Mouse (Mus musculus): ENCODE measurements around the gene Cnn2. TPM values are rescaled to one million over a fixed set of nuclear protein-coding genes. Genes with fewer than 3 reads are reported as not detected.

Cnn2 gene
- total RNA-seq, 2 experiments from 2014 or later: 5.2 to 10.5 TPM

DNA sequence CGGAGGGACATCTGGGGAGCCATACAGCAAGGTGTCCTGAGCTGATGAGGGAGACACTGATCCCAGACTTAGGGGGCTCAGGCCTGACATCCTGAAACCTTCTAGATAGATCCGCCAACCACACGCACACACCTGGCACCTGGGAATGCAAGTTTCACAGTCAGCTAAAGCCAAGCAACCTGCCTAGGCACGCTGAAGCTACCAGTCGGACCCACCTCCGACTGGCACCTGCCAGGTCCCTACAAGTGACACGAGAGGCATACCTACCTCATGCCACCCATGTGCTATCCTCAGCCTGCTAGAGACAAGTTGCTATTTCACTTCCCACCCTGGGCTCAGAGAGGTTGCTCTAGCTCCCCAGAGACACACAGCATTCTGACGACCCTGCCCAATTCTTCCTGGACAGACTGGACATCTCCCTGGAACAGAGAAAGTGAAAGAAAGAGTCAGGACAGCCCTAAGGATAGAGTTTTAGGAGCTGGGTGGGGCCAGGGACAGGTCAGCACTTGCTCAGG is 945 bp downstream of the Cnn2 start:
- no peak for DNase-seq (ENCODE audit: low spot score)

DNA sequence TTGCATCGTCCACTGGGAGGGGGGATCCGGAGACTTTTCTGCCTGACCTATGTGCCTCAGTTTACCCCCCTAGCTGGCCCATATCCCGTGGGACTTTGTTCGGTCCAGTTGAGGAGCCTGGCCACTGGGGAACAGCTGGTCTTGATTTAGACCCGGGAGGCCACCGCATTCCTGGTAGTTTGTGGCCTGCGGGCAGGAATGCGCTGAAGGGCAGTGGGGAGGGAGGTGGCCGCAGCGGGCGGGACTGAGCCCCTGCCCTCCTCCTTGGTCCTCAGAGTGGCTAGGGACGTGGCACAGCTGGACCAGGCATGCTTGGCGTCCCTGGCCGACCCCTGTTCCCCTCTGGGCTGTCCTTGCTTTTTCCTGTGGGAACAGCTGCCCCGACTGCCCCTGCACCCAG is 1.5 kb downstream of the Cnn2 start:
- DNase-seq (ENCODE audit: low spot score): no peak

DNA sequence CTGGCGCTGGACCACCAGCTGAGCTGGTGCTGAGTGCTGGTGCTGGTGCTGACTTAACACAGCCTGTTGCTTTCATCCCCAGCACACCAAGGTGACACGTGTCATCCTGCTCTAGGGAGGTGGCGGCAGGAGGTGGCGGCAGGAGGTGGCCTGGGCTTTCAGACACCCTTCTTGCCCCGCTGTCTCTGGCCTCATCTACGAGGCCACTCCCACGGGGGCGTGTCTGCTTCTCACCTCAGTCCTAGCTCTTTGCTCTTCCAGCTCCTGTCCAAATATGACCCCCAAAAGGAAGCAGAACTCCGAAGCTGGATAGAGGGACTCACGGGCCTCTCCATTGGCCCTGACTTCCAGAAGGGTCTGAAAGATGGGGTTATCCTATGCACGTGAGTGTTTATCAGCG is 2.7 kb downstream of the Cnn2 start:
- no peak for DNase-seq (ENCODE audit: low spot score)

DNA sequence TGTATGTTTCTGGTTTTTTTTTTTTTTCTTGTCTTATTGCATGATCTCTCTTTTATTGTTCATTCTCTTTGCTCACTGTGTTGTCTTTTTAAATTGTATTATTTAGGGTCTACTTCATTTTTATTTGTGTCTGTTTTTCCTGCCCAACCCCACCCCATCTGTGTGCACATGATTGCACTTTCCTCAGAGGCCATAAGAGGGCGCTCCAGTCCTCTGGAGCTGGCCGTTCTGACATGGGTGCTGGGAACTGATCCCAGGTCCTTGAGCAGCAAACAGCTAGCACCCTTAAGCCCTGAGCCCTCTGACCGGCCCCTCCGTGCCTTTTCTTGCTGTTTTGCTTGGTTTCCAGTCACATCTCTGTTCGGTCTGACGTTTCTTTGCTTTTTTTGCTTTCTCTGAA is 3.2 kb downstream of the Cnn2 start:
- DNase-seq (ENCODE audit: low spot score): no peak

DNA sequence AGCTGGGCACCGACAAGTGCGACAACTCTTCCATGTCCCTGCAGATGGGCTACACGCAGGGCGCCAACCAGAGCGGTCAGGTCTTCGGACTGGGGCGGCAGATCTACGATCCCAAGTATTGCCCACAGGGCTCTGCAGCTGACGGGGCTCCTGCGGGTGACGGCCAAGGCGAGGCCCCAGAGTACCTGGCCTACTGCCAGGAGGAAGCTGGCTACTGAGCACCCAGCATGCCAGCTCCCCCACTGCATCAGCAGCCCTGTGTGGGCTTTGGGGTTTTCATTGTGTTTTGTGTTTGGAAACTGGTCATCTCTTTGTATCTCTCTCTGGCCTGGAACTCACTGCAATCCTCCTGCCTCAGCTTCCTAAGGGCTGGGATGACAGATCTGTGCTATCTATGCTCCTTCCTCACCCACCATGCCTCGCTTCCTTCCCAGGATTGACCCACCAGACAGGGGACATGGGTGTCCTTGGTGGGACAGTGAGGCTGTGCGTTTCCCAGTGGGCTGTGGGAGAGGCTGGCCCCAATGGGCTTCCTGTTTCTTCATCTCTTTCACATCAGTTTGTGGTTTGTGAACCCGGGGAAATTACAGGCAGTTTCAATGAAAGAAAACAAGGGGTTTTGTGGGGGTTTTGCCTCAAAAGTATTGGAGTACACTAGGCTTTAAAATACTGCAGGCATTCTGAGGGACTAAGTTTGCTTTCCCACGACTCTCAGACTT is 6.2 kb downstream of the Cnn2 start:
- DNase-seq (ENCODE audit: low spot score): no peak

DNA sequence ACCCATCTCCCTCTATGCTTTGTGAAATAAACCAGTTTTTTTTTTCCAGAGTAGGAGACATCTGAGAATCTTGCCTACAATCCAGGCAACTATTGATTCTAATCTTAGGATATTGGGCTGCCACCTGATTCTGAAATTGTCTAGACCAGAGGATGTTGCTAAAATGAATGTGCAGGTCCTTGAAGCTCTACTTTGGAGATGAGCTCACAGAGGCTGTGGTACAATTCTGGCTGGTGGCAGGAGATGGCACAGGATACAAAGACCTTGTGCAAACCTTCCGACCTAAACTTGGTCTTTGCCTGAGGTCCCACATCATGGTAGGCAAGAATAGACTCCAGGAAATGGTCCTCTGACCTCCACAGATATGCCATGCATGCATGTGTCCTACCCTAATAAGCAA is 7.3 kb downstream of the Cnn2 start:
- no peak for DNase-seq (ENCODE audit: low spot score)

DNA sequence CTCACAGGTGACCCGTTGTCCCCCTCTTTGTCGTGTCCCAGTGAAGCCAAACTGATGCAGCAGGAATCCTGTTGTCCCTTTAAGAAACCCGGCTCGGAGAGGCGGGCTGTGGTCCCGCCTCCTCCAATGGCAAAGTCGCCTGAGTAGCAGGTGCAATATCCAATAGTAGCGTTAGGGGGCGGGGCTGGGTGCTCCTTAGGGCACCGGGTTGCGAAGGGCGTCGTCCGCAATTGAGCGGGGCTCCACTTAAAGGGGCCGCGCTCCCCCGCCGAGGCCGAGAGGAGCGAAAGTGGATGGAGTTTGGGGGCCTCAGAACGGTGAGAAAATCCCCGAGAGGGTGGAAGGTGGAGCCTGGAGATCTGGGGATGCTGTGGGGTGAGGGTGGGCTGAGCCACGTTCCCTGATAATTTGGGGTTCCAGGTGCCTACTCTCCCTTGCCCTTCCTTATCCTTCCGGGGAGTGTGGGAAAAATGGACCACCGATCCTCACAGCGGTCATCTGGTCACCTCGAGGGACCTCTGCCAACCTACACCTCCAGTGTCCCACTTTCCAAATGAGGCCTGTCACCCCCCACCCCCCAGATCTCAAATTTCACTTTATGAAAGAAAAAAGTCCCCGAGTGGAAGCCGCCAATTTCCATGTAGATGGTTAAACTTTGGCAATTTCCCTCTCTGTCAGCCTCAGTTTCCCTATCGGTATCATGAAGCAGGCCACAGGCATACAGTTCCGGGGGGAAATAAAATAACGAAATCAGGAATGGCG is 8.1 kb downstream of the Cnn2 start, which contains the start of gene Abca7:
TSS of gene Abca7 (plus strand) at position 223 of the 762 bp plus-strand sequence.
- peak; percentile 98 for DNase-seq (ENCODE audit: low spot score)

DNA sequence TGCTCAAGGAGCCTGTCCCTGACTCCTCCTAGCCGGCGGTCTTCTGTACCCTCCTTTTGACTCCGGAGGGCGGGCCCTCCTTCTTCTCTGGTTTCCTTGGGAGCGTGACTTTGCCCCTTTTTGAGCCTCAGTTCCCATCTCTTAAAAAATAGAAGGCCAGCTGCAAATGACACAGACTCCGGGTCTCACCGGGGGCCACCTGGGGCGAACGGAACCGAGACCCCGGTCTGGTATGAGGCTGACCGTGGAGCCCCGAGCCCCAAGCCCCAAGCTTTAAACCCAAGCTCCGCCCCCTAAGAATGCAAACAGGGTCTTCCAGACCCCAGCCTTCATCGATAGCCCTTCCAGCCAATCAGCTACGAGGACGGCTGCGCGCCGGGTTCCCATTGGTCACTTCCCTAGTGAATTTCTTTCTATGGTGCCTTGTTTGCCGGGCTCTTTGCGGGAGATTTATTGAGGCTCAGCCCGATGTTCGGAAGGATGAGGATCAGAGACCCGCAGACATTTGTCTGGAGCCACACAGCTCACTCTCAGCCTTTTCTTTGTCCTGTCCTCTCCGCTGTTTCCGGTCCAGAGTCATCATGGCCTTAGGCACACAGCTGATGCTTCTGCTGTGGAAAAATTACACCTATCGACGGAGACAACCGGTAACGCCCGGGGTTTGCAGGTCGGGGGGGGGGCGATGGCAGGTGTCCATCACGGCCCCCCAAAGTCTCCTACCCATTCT is 8.8 kb downstream of the Cnn2 start:
- peak; percentile 58 for DNase-seq (ENCODE audit: low spot score)

DNA sequence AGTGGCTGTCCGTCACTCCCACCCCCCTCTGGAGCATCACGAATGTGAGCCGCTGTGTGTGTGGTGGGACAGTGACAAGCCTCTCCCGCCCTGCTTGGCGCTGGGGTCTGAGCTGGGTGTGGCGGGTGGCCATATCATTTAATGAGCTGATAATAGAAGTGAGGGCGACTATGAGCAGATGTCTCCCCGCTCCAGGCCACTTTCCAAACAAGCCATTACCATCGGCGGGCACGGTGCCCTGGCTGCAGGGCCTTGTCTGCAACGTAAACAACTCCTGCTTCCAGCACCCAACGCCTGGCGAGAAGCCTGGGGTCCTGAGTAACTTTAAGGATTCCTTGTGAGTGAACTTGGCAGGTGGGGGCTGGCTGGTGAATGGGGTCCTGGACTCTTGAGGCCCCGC is 9.4 kb downstream of the Cnn2 start:
- DNase-seq (ENCODE audit: low spot score): no peak

DNA sequence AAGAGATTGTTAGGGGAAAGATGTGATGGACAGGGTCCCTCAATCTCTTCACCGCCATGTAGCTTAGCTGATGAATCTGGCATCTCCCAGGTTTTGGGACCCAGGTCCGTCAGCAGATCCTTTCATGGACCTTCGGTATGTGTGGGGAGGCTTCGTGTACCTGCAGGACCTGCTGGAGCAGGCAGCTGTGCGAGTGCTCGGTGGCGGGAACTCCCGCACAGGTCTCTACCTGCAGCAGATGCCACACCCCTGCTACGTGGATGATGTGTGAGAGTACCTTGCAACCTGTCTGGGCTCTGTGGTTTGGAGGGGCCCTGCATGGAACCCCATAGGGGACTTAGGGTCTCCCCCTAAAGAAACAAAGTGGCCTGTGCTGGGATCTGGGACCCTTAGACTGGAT is 13.6 kb downstream of the Cnn2 start:
- no peak for DNase-seq (ENCODE audit: low spot score)

DNA sequence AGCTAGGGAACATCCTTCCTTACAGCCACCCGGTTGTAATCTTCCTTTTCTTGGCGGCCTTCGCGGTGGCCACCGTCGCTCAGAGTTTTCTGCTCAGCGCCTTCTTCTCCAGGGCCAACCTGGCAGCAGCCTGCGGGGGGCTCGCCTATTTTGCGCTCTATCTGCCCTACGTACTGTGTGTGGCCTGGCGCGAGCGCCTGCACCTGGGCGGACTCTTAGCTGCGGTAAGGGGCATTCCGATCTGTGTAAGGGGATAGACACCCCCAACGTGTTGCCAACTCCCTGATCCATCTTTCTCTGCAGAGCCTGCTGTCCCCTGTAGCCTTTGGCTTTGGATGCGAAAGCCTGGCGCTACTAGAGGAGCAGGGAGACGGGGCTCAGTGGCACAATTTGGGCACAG is 14.4 kb downstream of the Cnn2 start:
- no peak for DNase-seq (ENCODE audit: low spot score)

DNA sequence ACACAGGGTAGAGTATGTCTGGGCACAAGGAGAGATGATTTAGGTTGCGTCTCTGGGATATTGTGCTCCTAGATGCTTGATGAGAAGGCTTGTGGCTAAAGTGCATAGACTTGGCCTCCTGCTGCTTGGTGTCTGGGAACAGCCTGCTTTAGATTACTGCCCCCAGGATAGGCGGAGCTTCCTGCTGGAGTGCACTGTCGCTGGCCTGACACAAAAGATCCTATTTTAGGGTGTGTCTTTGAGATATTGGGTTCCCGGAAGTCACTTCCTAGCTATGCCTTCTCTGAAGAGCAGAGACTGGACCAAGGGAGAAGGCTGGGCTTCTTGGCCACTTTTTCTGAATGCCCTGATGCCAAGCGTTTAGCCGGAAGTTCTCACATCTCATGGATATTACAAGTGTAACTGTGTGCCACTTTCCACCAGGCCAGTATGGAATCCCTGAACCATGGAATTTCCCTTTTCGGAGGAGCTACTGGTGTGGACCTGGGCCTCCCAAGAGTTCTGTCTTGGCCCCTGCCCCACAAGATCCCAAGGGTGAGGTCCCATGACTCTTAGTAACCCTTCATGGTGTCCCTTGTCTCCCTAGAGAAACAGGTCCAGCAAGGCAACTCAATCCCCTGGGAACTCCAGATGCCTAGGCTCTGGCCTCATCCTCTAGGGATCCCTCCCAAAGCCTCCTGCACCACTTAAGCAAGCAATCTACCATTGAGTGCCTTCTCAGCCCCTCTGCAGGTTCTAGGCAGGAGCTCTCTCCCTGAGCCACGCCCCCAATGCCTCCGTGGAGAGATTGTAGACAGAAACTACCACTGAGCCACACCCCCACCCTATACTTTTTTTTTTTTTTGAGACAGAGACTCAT is 15.2 kb downstream of the Cnn2 start:
- DNase-seq (ENCODE audit: low spot score): no peak

DNA sequence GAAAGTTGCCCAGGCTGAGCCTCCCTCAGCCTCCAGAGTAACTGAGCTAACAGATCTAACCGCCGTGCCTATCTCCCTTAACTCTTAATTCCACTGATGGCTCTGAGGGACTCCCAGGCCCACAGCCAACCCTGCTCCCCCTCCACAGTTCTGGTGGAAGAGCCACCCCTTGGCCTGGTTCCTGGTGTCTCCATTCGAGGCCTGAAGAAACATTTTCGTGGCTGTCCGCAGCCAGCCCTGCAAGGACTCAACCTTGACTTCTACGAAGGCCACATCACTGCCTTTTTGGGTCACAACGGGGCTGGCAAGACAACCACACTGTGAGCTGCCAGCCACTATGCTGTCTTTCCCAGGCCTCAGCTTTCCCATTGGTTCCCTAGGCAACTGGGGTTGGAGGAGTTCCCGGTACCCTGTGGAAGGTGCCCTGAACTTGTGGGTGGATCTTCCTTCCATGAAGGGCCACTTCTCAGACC is 15.9 kb downstream of the Cnn2 start:
- DNase-seq (ENCODE audit: low spot score): no peak

DNA sequence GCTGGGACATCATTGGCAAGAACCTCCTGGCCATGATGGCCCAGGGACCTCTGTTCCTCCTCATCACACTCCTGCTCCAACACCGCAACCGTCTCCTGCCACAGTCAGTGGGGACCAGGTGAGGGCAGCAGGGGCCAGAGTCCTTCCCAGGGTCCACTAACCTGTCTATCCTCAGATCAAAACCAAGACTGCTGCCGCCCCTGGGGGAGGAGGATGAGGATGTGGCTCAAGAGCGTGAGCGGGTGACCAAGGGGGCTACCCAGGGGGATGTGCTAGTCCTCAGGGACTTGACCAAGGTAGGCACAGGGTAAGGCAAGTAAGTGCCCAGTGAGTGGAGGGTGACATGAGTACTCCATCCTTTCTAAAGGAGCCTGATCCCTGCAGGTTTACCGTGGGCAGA is 23.4 kb downstream of the Cnn2 start:
- DNase-seq (ENCODE audit: low spot score): no peak

DNA sequence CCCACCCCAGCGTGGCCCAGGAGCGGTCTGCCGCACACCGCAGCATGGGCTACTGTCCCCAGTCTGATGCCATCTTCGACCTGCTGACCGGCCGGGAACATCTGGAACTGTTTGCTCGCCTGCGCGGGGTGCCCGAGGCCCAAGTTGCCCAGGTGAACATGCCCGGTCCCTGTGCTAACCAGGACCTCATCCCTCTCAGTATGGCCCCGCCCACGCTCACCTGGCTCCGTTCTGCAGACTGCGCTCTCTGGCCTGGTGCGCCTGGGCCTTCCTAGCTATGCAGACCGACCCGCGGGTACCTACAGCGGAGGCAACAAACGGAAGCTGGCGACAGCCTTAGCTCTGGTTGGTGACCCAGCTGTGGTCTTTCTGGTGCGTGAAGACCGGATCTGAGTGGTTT is 25.2 kb downstream of the Cnn2 start:
- DNase-seq (ENCODE audit: low spot score): no peak

DNA sequence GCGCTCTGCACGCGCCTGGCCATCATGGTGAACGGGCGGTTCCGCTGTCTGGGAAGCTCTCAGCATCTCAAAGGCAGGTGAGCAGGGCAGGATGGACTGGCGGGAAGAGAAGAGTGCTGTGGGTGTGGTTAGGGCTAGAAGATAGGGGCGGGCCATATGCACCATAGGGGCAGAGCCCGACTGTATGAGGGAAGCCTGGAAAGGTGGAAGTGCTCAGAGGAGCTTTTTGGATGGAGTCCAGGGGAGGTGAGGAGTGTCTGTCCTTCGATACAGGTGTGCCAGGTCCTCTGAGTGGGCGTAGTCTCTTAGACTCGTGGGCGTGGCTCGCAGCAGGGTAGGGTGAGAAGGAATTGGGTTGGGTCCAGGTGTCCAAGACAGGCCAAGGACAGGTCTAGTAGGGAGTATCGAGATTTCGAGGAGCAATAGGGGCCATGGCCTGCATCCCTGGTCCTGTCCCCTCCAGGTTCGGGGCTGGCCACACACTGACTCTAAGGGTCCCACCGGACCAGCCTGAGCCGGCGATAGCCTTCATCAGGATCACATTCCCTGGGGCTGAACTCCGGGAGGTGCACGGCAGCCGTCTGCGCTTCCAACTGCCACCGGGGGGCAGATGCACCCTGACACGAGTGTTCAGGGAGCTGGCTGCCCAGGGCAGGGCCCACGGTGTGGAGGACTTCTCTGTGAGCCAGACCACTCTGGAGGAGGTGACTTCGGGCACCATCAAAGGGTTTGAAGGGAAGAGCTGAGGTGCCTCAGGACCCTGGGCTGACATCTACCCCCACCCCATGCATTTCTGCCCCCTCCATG is 26.3 kb downstream of the Cnn2 start:
- no peak for DNase-seq (ENCODE audit: low spot score)

DNA sequence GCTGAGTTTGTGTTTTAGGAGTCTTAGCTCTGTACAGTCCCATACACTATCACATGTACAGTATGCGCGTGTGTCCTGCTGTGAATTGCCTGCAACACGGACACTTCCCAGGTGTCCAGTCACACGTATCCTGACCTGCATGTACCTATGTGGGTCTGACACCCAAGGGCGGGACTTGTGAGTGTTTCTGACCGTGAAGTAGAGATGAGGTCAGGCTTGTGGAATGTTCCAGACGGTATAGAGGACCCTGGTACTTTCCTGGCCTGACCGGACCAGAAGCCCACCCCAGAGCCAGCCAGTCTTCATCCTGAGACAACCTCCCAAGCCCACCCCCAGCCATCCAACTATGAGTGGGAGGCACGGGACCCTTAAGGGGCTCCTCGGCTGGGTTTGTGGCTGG is 27.2 kb downstream of the Cnn2 start:
- DNase-seq (ENCODE audit: low spot score): no peak

DNA sequence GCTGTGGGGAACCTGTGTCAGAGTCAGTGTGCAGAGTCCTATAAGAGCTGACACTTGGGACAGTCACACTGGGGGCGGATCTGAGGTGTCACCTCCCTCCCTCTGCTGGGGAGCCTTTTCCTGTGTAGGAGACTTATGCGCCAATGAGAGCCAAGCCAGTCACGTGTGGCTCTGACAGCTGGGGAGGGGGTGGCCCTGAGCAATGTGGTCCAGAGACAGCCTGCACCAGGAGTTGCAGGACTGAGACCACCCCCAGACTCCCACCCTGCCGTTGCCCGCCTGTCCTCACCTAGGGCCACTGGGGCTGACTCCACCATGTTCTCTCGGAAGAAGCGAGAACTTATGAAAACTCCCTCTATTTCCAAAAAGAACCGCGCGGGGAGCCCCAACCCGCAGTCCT is 28.1 kb downstream of the Cnn2 start, which contains the start of gene Arhgap45:
TSS of gene Arhgap45 (plus strand) at position 143 of the 400 bp plus-strand sequence.
- DNase-seq (ENCODE audit: low spot score): no peak

DNA sequence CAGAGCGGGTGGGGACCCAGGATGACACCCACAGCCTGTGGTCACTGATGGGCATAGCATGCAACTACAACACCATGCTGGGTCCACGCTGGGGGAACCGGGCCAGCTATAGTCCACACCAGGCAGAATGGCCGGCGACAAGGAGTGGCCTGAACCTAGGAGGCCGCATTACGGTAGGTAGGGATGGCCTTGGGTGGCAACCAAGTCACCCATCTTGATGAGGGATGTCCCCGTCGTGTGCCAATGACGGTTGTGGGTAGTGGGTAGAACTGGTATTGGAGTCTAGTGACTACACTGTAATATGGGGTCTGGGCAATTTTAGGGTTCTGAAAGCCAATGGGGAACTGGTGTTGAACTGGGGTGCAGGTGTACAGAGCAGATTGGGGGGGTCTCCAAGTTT is 28.5 kb downstream of the Cnn2 start:
- no peak for DNase-seq (ENCODE audit: low spot score)

DNA sequence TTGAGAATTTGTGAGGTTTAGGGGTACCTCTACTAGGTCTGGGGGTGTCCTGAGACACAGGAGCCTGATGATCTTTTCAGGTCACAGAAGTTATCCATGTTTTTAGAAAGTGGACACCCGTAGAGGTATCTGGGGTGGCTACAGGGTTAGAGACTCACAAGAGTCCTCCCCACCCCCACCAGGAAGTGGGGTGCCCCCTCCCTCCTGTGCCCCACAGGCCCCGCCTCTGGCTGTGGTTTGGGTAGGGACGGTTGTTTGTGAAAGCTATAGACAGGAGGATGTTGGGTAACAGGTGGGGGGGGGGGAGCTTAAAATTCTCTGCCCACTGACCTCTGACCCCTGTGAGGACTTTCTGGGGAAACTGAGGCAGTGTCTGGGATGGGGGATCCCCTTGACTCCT is 29.0 kb downstream of the Cnn2 start:
- no peak for DNase-seq (ENCODE audit: low spot score)
